Mouse (Mus musculus) forebrain, embryonic 13.5 days (tissue): ENCODE measurements at regions not wholly inside any gene's neighbourhood (a gene's known extent, or its start where the extent isn't known, plus 50 kb on each side); places are given as distances from the start of the nearest gene placed in this dataset.

Experiments used
- ATAC-seq: fragments of 200-750 bp; cut with Nextera tagmentation; 2 replicates; pipeline ENCODE4 v1.8.0; 2017
- H3K27ac ChIP-seq: fragments of 300-500 bp; sonication (generic); 2 replicates; pipeline ENCODE4 v1.5.1; 2015; ENCODE audit warnings: inconsistent platforms, mild to moderate bottlenecking, moderate library complexity
- H3K27me3 ChIP-seq: fragments of 300-500 bp; sonication (generic); 2 replicates; pipeline ENCODE4 v1.6.1; 2015; ENCODE audit warnings: mild to moderate bottlenecking, inconsistent platforms
- H3K36me3 ChIP-seq: fragments of 300-500 bp; sonication (generic); 2 replicates; pipeline ENCODE4 v1.6.1; 2015; ENCODE audit warnings: mild to moderate bottlenecking, inconsistent platforms; ENCODE audit not compliant: poor library complexity, severe bottlenecking
- H3K4me1 ChIP-seq: fragments of 300-500 bp; sonication (generic); 2 replicates; pipeline ENCODE4 v1.6.1; 2015; ENCODE audit warnings: inconsistent platforms
- H3K4me2 ChIP-seq: fragments of 300-500 bp; sonication (generic); 2 replicates; pipeline ENCODE4 v1.6.1; 2015; ENCODE audit warnings: inconsistent platforms, mild to moderate bottlenecking, moderate library complexity
- H3K4me3 ChIP-seq: fragments of 300-500 bp; sonication (generic); 2 replicates; pipeline ENCODE4 v1.5.1; 2015; ENCODE audit warnings: mild to moderate bottlenecking, inconsistent platforms
- H3K9ac ChIP-seq: fragments of 300-500 bp; sonication (generic); 2 replicates; pipeline ENCODE4 v1.6.1; 2015; ENCODE audit warnings: mild to moderate bottlenecking, inconsistent platforms
- H3K9me3 ChIP-seq: fragments of 300-500 bp; sonication (generic); replicated peaks from 2 replicates; pipeline ENCODE4 v1.6.1; 2016; ENCODE audit warnings: inconsistent platforms
- WGBS: fragments of 180-500 bp; shearing (Covaris S2); methylation state at CpG from one replicate; pipeline ENCODE4 v1.1.7; 2015; 5-methylcytosine and 5-hydroxymethylcytosine counted together

DNA sequence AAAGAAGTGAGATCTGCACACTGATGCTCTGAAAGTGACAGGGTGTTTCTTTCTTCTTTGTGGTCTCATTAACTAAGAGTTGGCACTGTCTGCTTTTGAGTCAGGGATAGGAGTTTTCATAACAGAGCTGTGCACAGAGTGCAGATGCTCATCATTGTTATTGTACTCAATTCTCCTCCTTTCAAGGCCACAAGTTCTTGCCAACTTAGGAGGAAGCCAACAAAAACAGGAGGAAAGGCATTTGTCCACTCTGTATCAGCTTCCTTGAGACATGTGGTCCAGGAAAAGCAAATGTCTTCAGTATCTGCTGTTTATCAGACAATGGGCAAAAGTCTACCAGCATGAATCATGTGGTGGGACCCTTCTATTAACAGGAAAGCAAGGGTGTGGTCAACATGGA is 345.1 kb downstream of the Fam181b start:
- Histone ChIP-seq H3K9me3 (no peaks in the 10 kb centered on the region), H3K4me1 (no peaks in the 10 kb centered on the region), H3K27me3 (no peaks in the 10 kb centered on the region), H3K36me3 (no peaks in the 10 kb centered on the region), H3K9ac (no peak overlapping the region), H3K27ac (no peak overlapping the region), H3K4me2 (no peak overlapping the region), H3K4me3 (no peak overlapping the region)
- ATAC-seq, result no peak

DNA sequence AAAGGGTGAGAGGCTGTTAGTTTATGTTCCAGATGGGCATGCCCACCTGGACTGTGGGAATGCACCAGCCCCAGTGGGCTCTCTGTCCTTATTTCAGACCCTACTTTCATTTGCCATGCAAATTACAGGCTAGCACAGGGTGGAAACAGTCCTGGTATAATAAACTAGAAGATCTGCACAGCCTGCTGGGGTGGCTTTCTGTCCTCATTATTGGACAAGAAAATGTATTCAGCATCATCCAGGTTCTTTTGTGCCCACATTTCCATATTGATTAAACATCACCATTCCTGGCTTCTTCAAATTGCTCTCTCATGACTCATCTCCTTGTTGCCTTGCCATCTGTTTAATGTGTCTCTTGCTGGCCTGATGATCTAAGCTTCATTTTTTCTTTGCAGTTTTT is 355.4 kb downstream of the Fam181b start:
- Histone ChIP-seq H3K27ac (no peak overlapping the region), H3K4me1 (no peaks in the 10 kb centered on the region), H3K9ac (no peak overlapping the region), H3K9me3 (no peaks in the 10 kb centered on the region), H3K4me2 (no peak overlapping the region), H3K36me3 (no peaks in the 10 kb centered on the region), H3K27me3 (no peaks in the 10 kb centered on the region), H3K4me3 (no peak overlapping the region)
- ATAC-seq, result 0 out of 2 replicates have a peak, but pooled peaks have one; percentile 30

DNA sequence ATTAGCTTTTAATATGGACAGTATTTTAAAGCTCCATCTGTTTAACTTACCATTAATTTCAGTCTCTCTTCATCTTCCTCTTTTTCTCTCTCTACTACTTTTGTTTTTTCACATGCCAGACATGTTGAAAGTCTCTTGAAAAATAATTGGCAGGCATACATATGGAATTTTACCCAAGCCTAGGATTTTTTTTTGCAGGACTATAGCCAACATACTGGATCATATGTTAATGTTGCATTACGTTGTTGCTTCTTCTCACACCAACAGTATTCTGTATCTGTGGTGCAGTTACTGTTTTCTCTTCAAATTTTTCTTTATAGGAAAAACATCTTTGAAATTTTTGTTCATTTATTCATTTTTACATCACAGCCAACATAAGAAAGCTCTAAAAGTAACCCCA is 374.4 kb downstream of the Fam181b start:
- Histone ChIP-seq H3K36me3 (no peaks in the 10 kb centered on the region), H3K27me3 (no peaks in the 10 kb centered on the region), H3K9me3 (no peaks in the 10 kb centered on the region), H3K9ac (no peak overlapping the region), H3K27ac (no peak overlapping the region), H3K4me3 (no peak overlapping the region), H3K4me2 (no peak overlapping the region), H3K4me1 (no peaks in the 10 kb centered on the region)
- 87% methylated on average over 1 of the region's 1 CpGs for WGBS
- ATAC-seq, result peak; percentile 24; the same call in 1 of the 2 replicates

DNA sequence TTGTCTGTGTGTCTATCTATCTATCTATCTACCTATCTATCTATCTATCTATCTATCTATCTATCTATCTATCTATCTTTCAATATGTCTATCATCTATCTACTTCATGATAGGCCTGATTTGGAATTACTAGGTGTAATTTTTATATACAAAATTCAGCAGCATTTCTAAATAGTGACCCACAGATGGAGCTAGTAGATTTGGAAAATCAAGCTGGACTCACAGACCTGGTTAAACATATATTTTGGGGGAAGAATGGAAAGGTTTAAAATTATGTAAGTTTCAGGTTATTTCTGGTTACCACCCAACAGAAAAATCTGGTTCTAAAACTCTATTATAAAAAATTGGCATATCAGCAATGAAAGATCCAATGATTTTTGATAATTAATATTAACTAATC is 383.7 kb downstream of the Fam181b start:
- Histone ChIP-seq H3K9me3 (no peaks in the 10 kb centered on the region), H3K36me3 (no peaks in the 10 kb centered on the region), H3K4me3 (no peak overlapping the region), H3K4me1 (no peaks in the 10 kb centered on the region), H3K27ac (no peak overlapping the region), H3K4me2 (no peak overlapping the region), H3K27me3 (no peaks in the 10 kb centered on the region), H3K9ac (no peak overlapping the region)
- no peak for ATAC-seq

DNA sequence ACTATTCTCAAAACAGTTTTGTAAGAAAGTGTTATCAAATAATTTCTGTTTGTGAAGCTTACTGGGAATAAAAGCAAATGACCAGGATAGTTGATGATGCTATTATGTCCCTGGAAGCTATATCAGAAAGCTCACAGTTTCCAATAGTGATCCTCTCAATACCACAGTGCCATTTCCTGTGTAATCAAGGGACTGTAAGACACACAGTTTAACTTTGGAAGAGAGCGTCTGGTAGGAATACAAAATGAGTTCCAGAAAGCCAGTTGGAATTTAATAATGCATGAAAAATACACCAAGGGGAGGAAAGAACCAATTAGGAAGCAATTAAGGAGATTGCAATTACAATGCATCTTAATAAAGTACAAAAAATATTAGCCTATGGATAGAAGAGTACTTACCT is 393.7 kb downstream of the Fam181b start:
- H3K36me3 ChIP-seq, result no peaks in the 10 kb centered on the region
- no peak overlapping the region for H3K9ac ChIP-seq
- H3K27me3 ChIP-seq, result no peaks in the 10 kb centered on the region
- no peak overlapping the region for H3K27ac ChIP-seq
- H3K4me3 ChIP-seq, result no peak overlapping the region
- no peaks in the 10 kb centered on the region for H3K4me1 ChIP-seq
- no peak overlapping the region for H3K4me2 ChIP-seq
- H3K9me3 ChIP-seq, result no peaks in the 10 kb centered on the region
- no peak for ATAC-seq
- 62% methylated on average over 1 of the region's 1 CpGs for WGBS

DNA sequence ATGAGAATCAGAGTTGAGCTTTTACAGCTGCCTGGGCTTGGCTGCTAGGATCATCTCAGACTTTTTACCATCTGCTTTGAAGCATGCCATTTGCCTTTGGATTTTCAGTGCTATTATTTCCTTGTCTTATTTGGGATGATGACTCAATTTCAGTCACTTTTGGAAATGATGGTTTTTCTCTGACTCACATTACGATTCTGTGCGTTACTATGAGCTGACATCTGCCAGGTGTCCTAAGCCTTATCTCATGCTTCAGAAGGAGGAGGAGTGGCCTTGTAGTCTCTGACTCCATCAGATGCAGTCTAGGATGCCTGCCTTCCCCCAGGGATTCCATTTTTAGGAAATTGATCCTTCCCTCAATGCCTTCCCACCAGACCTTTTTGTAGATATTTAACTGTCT is 431.0 kb downstream of the Fam181b start:
- Histone ChIP-seq H3K4me1 (no peaks in the 10 kb centered on the region), H3K27ac (no peak overlapping the region), H3K9me3 (no peaks in the 10 kb centered on the region), H3K9ac (no peak overlapping the region), H3K4me3 (no peak overlapping the region), H3K4me2 (no peak overlapping the region), H3K27me3 (no peaks in the 10 kb centered on the region), H3K36me3 (no peaks in the 10 kb centered on the region)
- ATAC-seq, result no peak; the same call in 1 of the 2 replicates
- 84% methylated on average over 2 of the region's 2 CpGs for WGBS

DNA sequence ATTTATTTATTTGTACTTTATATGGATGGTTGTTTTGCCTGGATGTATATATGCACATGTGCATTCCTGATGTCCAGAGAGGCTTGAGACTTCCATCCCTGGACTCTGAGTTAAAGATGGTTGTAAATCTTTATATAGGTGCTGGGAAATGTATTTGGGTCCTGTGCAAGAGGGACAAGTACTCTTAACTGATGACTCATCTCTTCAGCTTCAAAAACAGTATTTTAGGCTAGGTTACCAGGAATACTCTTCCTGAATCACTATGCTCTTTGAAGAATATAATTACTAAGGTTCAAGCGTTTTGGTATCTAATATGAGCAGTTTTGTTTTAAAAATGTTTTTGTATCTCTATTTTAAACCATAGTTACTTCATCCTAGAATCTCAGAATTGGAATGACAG is 431.6 kb downstream of the Fam181b start:
- no peaks in the 10 kb centered on the region for H3K27me3 ChIP-seq
- no peak overlapping the region for H3K27ac ChIP-seq
- H3K4me1 ChIP-seq, result no peaks in the 10 kb centered on the region
- no peak for ATAC-seq
- H3K9ac ChIP-seq, result no peak overlapping the region
- H3K9me3 ChIP-seq, result no peaks in the 10 kb centered on the region
- no peak overlapping the region for H3K4me2 ChIP-seq
- no peaks in the 10 kb centered on the region for H3K36me3 ChIP-seq
- H3K4me3 ChIP-seq, result no peak overlapping the region
- 68% methylated on average over 1 of the region's 1 CpGs for WGBS

DNA sequence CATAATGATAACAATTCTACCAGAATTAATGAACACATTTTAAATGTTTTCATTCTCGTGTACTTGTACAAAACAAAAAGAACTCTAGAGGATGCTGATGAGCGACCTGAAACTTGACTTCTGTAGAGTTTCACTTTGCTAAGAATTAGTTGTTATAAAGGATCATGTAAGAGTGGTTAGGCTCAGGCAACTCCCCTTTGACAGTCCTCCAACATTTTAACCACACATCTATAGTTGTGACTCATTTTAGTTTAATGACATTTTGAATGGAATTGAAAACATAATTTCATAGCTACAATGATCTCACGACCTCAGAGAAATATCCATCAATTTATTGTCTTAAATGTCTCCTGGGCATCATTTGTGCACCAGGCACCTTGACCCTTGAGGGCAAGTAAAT is 479.5 kb downstream of the Fam181b start:
- Histone ChIP-seq H3K4me3 (no peak overlapping the region), H3K36me3 (no peaks in the 10 kb centered on the region), H3K4me1 (no peaks in the 10 kb centered on the region), H3K4me2 (no peak overlapping the region), H3K9ac (no peak overlapping the region), H3K9me3 (no peaks in the 10 kb centered on the region), H3K27ac (no peak overlapping the region), H3K27me3 (no peaks in the 10 kb centered on the region)
- no peak for ATAC-seq
- WGBS, result 82% methylated on average over 3 of the region's 3 CpGs

DNA sequence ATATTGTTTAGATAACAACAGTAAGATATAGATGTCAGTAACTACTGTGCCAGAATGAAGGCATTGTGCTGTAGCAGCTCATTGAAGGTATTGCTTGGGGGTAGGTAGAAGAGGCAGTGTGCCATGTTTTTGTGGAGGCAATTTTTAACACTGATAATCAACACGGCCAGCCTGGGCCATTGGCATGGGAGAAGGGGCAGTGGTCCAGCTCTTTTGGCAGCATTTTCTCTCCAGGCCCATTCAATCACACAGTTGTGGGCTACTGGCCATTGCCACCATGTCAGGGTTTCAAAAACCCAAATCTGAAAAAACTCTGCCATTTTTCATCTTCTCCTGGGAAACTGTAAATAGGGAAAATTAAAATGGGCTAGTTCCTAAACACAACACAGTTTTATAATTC is 497.9 kb downstream of the Fam181b start:
- H3K4me3 ChIP-seq, result no peak overlapping the region
- no peaks in the 10 kb centered on the region for H3K36me3 ChIP-seq
- H3K4me1 ChIP-seq, result no peaks in the 10 kb centered on the region
- 82% methylated on average over 1 of the region's 1 CpGs for WGBS
- ATAC-seq, result no peak
- no peak overlapping the region for H3K9ac ChIP-seq
- no peak overlapping the region for H3K27ac ChIP-seq
- no peak overlapping the region for H3K4me2 ChIP-seq
- no peaks in the 10 kb centered on the region for H3K27me3 ChIP-seq
- H3K9me3 ChIP-seq, result no peaks in the 10 kb centered on the region

DNA sequence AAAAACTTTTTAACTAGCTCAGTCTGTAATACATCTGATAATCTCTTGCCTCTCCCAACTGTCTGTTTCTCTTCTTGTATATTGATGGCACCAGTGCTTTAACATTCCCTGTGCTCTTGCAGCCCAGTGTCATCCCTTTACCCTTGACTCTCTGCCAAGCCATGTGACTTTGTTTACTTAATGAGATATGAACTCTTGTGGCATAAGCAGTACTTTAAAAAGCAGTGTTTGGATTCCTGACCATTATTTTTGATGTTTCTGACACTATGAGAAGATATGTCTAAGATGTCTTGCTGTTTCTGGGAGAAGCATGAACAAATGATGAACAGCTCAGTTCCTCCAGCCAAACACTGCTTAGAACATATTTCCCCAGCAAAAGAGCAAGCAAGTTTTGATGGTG is 507.5 kb downstream of the Fam181b start:
- no peaks in the 10 kb centered on the region for H3K27me3 ChIP-seq
- no peaks in the 10 kb centered on the region for H3K9me3 ChIP-seq
- no peak overlapping the region for H3K9ac ChIP-seq
- H3K27ac ChIP-seq, result no peak overlapping the region
- no peaks in the 10 kb centered on the region for H3K4me1 ChIP-seq
- H3K4me3 ChIP-seq, result no peak overlapping the region
- no peaks in the 10 kb centered on the region for H3K36me3 ChIP-seq
- H3K4me2 ChIP-seq, result no peak overlapping the region
- no peak for ATAC-seq

DNA sequence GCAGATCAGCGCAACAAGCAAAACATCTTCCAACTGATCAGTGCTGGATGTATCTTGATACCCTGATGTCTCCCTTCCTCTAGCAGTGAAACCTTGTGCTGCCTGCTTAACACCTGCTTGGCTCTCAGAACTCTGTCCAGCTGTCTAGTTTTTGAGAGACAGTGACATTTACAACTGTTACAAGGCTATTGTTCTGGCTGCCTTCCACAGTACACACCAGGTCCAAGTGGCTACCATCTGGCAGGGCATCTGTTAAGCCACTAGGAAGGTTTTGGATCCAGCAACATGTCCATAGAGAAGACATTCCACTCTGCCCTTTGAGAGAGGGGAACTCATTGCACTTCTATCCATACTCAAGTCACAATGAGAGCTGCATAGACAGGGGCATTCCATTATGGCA is 508.4 kb downstream of the Fam181b start:
- H3K9me3 ChIP-seq, result no peaks in the 10 kb centered on the region
- H3K36me3 ChIP-seq, result no peaks in the 10 kb centered on the region
- no peak for ATAC-seq
- no peak overlapping the region for H3K4me3 ChIP-seq
- no peaks in the 10 kb centered on the region for H3K27me3 ChIP-seq
- no peaks in the 10 kb centered on the region for H3K4me1 ChIP-seq
- WGBS, result 89% methylated on average over 1 of the region's 1 CpGs
- H3K4me2 ChIP-seq, result no peak overlapping the region
- H3K27ac ChIP-seq, result no peak overlapping the region
- no peak overlapping the region for H3K9ac ChIP-seq
